Mouse (Mus musculus): Measurements from ENCODE around the gene Bbip1.

DNA sequence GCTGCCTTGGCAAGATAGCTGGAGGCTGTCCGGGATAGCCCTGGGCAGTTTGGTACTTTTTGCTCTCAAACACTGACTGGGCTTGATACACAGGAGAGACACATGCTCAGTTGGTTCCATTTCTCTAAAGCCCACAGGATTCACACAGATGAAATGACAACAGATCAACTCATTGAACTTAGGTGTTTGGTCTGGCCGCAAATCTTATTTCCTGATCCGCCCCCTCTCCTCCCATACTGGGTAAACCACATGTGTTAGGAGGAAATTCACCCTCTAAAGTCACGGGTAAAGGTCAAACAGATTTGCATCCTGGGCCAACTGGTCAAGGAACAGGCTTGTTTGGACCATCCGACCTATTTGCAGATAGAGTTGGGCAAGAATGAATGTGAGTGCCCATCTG is 54.9 kb downstream of the Bbip1 start:
- TF ChIP-seq CHD2 (IDR thresholded peaks at IDR 0.05; ENCODE audit: low read depth, low read length) (no peak), MAFK (IDR thresholded peaks at IDR 0.05; ENCODE audit: insufficient read depth, low read depth, low read length) (no peak), HCFC1 (IDR thresholded peaks at IDR 0.05; ENCODE audit: borderline replicate concordance, insufficient read depth, low read length) (no peak), ZNF384 (IDR thresholded peaks at IDR 0.05; ENCODE audit: low read depth, low read length) (no peak), ZC3H11A (IDR thresholded peaks at IDR 0.05; ENCODE audit: borderline replicate concordance, low read depth, low read length) (no peak)
